17 mouse cellular contexts compared by ENCODE assay signal in genomic region chr14:121660167-121660894, GRCm38 (mm10).
DNase-seq lines count a peak whose midpoint lies in the region; ATAC-seq and TF ChIP-seq lines count a peak whose summit lies in the region.
"Had no signal": no experiment of that assay in that cellular context is flagged by ENCODE, and none has a peak within 500 bp of the region (broad histone marks: within the 10 kb centered on the region; RNA-seq: fewer than 3 reads in every experiment).

No protein-coding gene starts in this region.

- DNase-seq in layer of hippocampus, adult 2 months (ENCODE audit: low spot score in 2 of 2) = no peak
- no peak for DNase-seq in layer of hippocampus, adult 9-11 months
- DNase-seq in heart, postnatal 25 days (ENCODE audit: low spot score) = peak; percentile 16
- peak; percentile 69 for DNase-seq in lung, postnatal 10 days
- DNase-seq in stomach, postnatal 0 days (ENCODE audit: low spot score) = no peak
- DNase-seq in thymus, postnatal 4 days = no peak
- DNase-seq in testis, postnatal 14 days (ENCODE audit: low spot score) = no peak
- DNase-seq: adrenal gland, postnatal 14 days; cerebellum, adult 9-11 months; gastrocnemius, postnatal 10 days had no signal

- no peak overlapping the region for H3K9ac ChIP-seq in stomach, postnatal 0 days (ENCODE audit: low read length)
- H3K9ac ChIP-seq: kidney, embryonic 15.5 days; limb, embryonic 15.5 days; midbrain, embryonic 12.5 days had no signal

- H3K9me3 ChIP-seq in stomach, postnatal 0 days (ENCODE audit: control insufficient read depth, low read length) = no peaks in the 10 kb centered on the region
- H3K9me3 ChIP-seq: kidney, embryonic 15.5 days; limb, embryonic 15.5 days; midbrain, embryonic 12.5 days had no signal

- TF ChIP-seq CTCF in layer of hippocampus, adult 2 months (conservative IDR thresholded peaks at IDR 0.05) = no peak
- TF ChIP-seq CTCF in stomach, postnatal 0 days (IDR thresholded peaks at IDR 0.05; ENCODE audit: low read depth) = no peak

- ATAC-seq in stomach, postnatal 0 days (ENCODE audit: low FRiP score, low TSS enrichment) = no peak
- ATAC-seq: CD4-positive, CD25-positive, alpha-beta regulatory T cell, adult 4 months; forebrain, embryonic 16.5 days; hindbrain, postnatal 0 days had no signal

- peaks cover 6% of the 10 kb centered on the region; the same call in 1 of the 2 replicates for H3K4me1 ChIP-seq in stomach, postnatal 0 days (replicated peaks; ENCODE audit: control insufficient read depth, insufficient read depth)
- H3K4me1 ChIP-seq: midbrain, embryonic 12.5 days had no signal

- H3K36me3 ChIP-seq in stomach, postnatal 0 days (ENCODE audit: control insufficient read depth, insufficient read depth, low read length) = peaks cover 8% of the 10 kb centered on the region
- H3K36me3 ChIP-seq: midbrain, embryonic 12.5 days had no signal

- 51% methylated on average over 15 of the region's 15 CpGs for WGBS in stomach, postnatal 0 days

- H3K4me2 ChIP-seq in stomach, postnatal 0 days (replicated peaks; ENCODE audit: low read depth) = no peak overlapping the region
- H3K4me2 ChIP-seq: kidney, embryonic 15.5 days; limb, embryonic 15.5 days; midbrain, embryonic 12.5 days had no signal

- intact Hi-C loops in heart, postnatal 25 days (cut with DNase I) = loop anchor here (2.0 to 5.0 kb wide), 2 partner anchors 14 to 37 kb away; no protein-coding TSS in a partner anchor

- H3K27me3 ChIP-seq in stomach, postnatal 0 days (ENCODE audit: control insufficient read depth, insufficient read depth, low read length) = no peaks in the 10 kb centered on the region
- H3K27me3 ChIP-seq: limb, embryonic 15.5 days; midbrain, embryonic 12.5 days had no signal

- no peak for TF ChIP-seq EP300 in stomach, postnatal 0 days (optimal IDR thresholded peaks at IDR 0.05)

- no peak overlapping the region for H3K4me3 ChIP-seq in layer of hippocampus, adult 2 months
- no peak overlapping the region for H3K4me3 ChIP-seq in stomach, postnatal 0 days (ENCODE audit: low read depth, low read length)
- H3K4me3 ChIP-seq: kidney, embryonic 15.5 days; limb, embryonic 15.5 days; midbrain, embryonic 12.5 days had no signal

- H3K27ac ChIP-seq in layer of hippocampus, adult 2 months = peak overlapping the region; percentile 48; the same call in 1 of the 2 replicates
- H3K27ac ChIP-seq in stomach, postnatal 0 days (replicated peaks) = peak overlapping the region; percentile 36; the same call in 1 of the 2 replicates
- H3K27ac ChIP-seq: hindbrain, postnatal 0 days; limb, embryonic 15.5 days; macrophage; midbrain, embryonic 12.5 days had no signal

Comparison
In these comparisons a context has a peak if more than half of its experiments do, and no peak if none do; other contexts are left out.
1. DNase-seq: peak in heart, postnatal 25 days (single experiment) and lung, postnatal 10 days (single experiment); none in layer of hippocampus, adult 2 months (0 of 2), layer of hippocampus, adult 9-11 months (single experiment), stomach, postnatal 0 days (single experiment), thymus, postnatal 4 days (single experiment) and testis, postnatal 14 days (single experiment).